Mouse (Mus musculus) c-Kit-negative CD71-positive TER-119-positive erythroid progenitor cells, embryonic 14.5 days (primary cell): ENCODE measurements around the gene Rbms3.

ENCODE experiments used
- DNase-seq: peaks from one replicate; pipeline ENCODE4 v3.0.0-alpha.2; 2013; ENCODE audit warnings: low read depth, low spot score

The Rbms3 gene

GRCm38 (mm10) chr9:117252411-117252861, 377.3 kb downstream of the Rbms3 start:
- no peak for DNase-seq

DNA sequence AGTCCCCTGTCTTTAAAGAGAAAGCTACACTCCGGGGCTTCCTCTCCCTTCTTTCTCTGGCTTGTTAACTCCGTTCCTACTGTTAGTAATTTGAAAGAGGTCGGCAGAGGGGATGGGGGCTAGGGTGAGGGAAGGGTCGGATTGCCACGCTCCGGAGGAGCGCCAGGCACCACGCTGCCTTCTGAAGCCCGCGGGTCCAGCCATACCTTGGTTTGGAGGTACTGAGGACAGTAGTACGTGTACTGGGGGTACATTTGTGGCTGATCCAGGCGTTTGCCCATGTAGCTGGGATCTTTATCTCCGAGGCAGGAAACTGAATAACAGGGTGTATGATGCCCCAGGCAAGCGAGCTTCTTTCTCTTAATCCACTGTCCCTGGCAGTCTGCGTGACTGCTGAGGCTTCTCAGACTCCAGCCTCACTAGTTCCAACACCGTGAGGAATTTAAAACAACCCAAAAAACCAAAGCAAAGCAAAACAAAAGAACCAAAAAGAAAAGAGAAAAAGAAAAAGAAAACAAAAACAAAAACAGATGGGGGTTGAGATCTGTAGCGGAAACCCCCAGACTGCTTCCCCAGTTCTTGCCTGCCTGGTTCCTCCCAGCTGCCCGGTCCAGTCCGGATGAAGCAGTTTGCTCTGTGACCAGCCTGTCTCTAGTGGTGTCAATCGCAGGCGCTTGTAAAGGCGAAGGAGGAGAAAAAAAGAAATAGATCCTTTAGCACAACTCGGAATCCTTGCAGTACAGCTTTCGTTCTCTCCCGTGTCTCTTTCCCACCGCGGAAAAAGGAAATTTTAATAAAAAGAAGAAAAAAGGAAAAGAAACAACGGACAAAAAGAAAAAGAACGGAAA, 378.0 kb downstream of the Rbms3 start:
- no peak for DNase-seq

GRCm38 (mm10) chr9:117250831-117251165, 378.9 kb downstream of the Rbms3 start:
- DNase-seq: no peak

GRCm38 (mm10) chr9:117250036-117250830, 379.5 kb downstream of the Rbms3 start:
- no peak for DNase-seq

- DNase-seq: no peak
These were observed 382.3 kb downstream of the Rbms3 start for GRCm38 (mm10) chr9:117247311-117247980.

- no peak for DNase-seq
These were observed 383.5 kb downstream of the Rbms3 start for GRCm38 (mm10) chr9:117246173-117246572.

DNA sequence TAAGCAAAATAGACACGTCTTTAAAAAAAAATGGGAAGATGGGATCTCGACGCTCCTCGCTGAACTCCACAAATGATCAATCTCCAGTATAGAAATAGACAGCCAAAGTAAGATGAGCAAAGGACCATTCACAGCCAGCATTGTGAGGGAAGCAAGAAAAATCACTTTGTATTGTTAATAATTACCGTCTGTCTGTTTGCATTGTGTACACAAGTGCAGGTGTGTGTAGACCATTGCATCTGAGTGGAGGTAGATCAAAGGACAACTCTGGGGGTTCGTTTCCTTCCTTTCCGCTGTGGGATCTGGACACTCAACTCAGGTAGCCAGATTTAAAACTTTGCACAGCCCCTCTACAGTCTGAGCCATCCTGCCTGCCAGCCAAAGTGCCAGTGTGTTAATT, 386.3 kb downstream of the Rbms3 start:
- DNase-seq: no peak

DNA sequence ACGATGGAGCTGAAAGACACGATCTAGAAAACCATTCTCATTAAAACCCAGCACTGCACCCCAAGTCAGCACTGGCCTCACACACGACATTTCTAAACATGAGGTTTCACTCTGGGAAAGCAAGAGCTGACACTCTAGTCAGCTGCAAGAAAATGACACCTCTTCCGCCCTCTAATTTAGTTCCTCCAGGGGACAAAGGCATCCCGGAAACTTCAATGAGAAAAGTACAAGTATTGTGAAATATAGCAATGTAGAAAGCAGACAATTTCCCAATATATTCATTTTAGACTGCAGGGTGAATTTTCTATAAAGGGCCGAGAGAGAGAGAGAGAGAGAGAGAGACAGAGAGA, 395.0 kb downstream of the Rbms3 start:
- DNase-seq: no peak

GRCm38 (mm10) chr9:117234065-117234725, 395.5 kb downstream of the Rbms3 start:
- DNase-seq: no peak

GRCm38 (mm10) chr9:117222741-117223140, 407.0 kb downstream of the Rbms3 start:
- no peak for DNase-seq

DNA sequence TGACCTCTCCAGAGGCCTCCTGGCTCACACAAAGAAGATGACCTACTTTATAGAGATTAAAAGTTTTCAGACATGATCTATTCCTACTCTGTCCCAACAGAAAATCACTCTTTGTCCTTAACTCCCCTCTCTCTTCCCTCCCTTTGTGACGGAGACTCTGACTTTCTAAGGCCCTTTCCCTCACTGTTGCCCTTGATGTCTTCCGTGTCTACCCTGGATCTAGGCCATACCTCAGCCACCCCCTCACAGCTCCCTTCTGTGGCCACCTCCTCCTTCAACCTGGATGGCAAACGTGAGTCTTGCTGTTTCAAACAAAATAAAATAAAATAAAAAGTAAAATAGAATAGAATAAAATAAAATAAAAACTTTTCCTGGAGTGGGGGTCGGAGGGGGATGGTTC, 408.2 kb downstream of the Rbms3 start:
- DNase-seq: no peak

- no peak for DNase-seq
These were observed 413.5 kb downstream of the Rbms3 start for GRCm38 (mm10) chr9:117216026-117216755.

- no peak for DNase-seq
These were observed 417.7 kb downstream of the Rbms3 start for GRCm38 (mm10) chr9:117212023-117212422.

GRCm38 (mm10) chr9:117210344-117210743, 419.4 kb downstream of the Rbms3 start:
- no peak for DNase-seq

GRCm38 (mm10) chr9:117205395-117205794, 424.3 kb downstream of the Rbms3 start:
- no peak for DNase-seq

GRCm38 (mm10) chr9:117200067-117200658, 429.6 kb downstream of the Rbms3 start:
- DNase-seq: no peak

DNA sequence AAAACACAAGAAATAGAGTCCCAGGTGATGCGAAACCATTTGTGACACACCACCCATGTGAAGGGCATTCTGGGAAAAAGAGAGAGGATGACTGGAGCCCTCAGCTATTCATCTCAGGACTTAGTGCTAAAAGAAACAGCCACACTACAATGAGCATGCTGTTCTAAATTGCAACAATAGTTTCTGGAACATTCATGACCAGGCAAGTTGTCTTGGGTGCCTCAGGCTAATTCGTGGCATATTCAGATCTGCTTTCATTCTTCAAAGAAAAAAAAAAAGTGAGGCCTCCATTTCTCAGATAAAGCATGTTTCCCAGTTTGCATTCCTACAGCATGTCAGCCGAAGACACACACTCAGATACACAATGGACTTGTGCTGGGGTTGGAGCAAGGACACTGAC, 432.2 kb downstream of the Rbms3 start:
- no peak for DNase-seq

GRCm38 (mm10) chr9:117192565-117193540, 436.9 kb downstream of the Rbms3 start:
- no peak for DNase-seq

DNA sequence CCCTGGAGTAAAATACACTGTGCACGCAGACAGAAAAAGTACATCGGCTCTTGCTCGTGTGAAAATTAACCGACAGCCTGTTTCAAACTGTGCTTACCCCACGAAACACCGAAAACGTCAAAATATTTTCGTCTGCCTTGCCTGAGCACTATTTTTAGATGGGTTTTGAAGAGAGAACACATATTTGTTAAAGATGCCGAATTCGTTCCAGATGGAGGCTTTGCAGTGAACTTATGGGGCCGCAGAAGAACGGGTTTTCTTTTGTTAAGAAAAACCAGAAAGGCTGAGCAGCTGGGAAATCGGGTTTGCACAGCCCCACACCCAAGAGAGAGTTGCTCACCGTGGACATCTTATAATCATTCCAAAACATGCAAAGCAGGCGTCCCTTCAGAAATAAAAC, 437.6 kb downstream of the Rbms3 start:
- no peak for DNase-seq

- DNase-seq: no peak
These were observed 441.3 kb downstream of the Rbms3 start for GRCm38 (mm10) chr9:117188406-117188805.
